Mouse (Mus musculus): ENCODE data around the gene Tdrd12. TPM values are rescaled to one million over a fixed set of nuclear protein-coding genes. Genes with fewer than 3 reads are reported as not detected.

Tdrd12 gene
- total and polyA plus RNA-seq, 2 experiments from 2014 or later: 0.30 to 0.52 TPM

- H3K36me3 ChIP-seq (ENCODE audit: insufficient read depth): no peaks in the 10 kb centered on the region
- H3K9ac ChIP-seq: no peak within 1 kb of the TSS
- no peak within 1 kb of the TSS for H3K4me3 ChIP-seq (ENCODE audit: low read depth, low read length)
- no peaks in the 10 kb centered on the region for H3K27me3 ChIP-seq (ENCODE audit: insufficient read depth, low read length)
- 30% methylated on average over 15 of the region's 15 CpGs for WGBS
- H3K4me1 ChIP-seq (ENCODE audit: insufficient read depth): no peaks in the 10 kb centered on the region
- no peak for TF ChIP-seq CTCF (IDR thresholded peaks at IDR 0.05; ENCODE audit: low read depth)
- H3K27ac ChIP-seq (ENCODE audit: low read depth, low read length): no peak within 1 kb of the TSS
- DNase-seq (no peak), ATAC-seq (no peak)
- H3K9me3 ChIP-seq (ENCODE audit: low read length): no peaks in the 10 kb centered on the region
- H3K4me2 ChIP-seq (ENCODE audit: low read depth): no peak within 1 kb of the TSS
Measured at GRCm38 (mm10) chr7:35447996-35448846, 89.3 kb downstream of the Tdrd12 start, which contains the start of gene Slc7a9. Gene Slc7a9 (plus strand): TSS chr7:35448796.

DNA sequence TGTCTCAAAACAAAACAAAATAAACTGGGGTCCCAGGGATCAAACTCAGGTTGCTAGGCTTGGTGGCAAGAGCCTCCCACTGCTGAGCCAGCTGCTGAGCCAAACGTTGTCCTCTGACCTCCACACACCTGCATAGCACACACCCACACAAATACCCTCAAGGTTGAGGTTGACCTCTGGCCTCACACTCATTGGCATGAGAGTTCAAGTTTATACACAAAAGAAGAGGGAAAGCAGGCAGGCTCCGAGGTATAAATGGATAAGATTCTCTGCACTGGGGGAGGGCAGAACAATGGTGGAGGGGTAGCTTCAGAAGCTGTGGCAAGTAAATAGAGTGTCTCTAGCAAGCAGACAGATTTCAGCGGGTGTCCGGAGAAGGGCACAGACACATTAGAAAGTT is 90.0 kb downstream of the Tdrd12 start:
- H3K27me3 ChIP-seq (ENCODE audit: insufficient read depth, low read length): no peaks in the 10 kb centered on the region
- H3K9me3 ChIP-seq (ENCODE audit: low read length): no peaks in the 10 kb centered on the region
- no peaks in the 10 kb centered on the region for H3K4me1 ChIP-seq (ENCODE audit: insufficient read depth)
- no peak for DNase-seq
- no peak overlapping the region for H3K9ac ChIP-seq
- H3K27ac ChIP-seq (ENCODE audit: low read depth, low read length): no peak overlapping the region
- no peak for ATAC-seq
- WGBS: 38% methylated on average over 4 of the region's 4 CpGs
- no peaks in the 10 kb centered on the region for H3K36me3 ChIP-seq (ENCODE audit: insufficient read depth)
- H3K4me3 ChIP-seq (ENCODE audit: low read depth, low read length): no peak overlapping the region
- H3K4me2 ChIP-seq (ENCODE audit: low read depth): no peak overlapping the region
- TF ChIP-seq CTCF (IDR thresholded peaks at IDR 0.05; ENCODE audit: low read depth): no peak

DNA sequence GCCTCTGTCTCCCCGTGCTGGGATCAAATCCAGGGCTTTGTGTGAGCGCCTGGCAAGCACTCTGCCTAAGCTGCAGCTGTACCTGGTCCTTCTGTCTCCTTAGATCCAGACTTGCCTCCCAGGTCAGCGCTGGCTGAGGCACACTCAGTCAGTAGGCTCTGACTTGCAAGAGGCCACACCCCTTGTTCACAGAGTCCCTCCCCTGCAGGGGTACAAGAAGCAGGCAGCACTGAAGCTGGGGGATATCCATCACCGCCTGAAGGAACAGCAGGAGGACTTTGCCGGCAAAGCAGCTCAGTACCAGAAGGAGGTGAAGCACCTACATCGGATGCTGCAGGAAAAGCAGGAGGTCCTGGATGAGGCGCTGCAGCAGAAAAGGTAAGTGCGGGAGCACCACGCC is 102.3 kb downstream of the Tdrd12 start:
- Histone ChIP-seq H3K9me3 (ENCODE audit: low read length) (no peaks in the 10 kb centered on the region), H3K27ac (ENCODE audit: low read depth, low read length) (no peak overlapping the region), H3K4me3 (ENCODE audit: low read depth, low read length) (no peak overlapping the region), H3K27me3 (ENCODE audit: insufficient read depth, low read length) (no peaks in the 10 kb centered on the region), H3K4me1 (ENCODE audit: insufficient read depth) (no peaks in the 10 kb centered on the region), H3K4me2 (ENCODE audit: low read depth) (no peak overlapping the region), H3K9ac (no peak overlapping the region), H3K36me3 (ENCODE audit: insufficient read depth) (peaks cover 73% of the 10 kb centered on the region)
- ATAC-seq (no peak), DNase-seq (no peak)
- no peak for TF ChIP-seq CTCF (IDR thresholded peaks at IDR 0.05; ENCODE audit: low read depth)
- WGBS: 72% methylated on average over 9 of the region's 9 CpGs

DNA sequence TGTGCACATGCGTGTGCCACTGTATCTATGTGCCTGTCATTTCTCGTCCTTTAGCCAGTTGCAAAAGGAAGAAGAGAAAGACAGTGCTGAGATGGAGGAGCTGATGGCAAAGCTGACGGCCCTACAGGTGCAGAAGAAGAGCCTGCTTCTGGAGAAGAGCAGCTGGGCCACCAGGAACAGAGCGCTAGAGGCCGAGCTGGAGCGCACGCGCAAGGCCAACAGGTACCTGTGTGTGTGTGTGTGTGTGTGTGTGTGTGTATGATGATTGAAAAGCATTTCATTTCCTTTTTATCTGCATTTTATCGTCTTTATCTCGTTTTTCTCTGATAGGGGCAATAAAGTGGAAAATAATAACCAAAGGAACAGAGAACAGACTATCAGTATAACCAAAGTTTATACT is 109.4 kb downstream of the Tdrd12 start:
- TF ChIP-seq CTCF (IDR thresholded peaks at IDR 0.05; ENCODE audit: low read depth): no peak
- no peaks in the 10 kb centered on the region for H3K4me1 ChIP-seq (ENCODE audit: insufficient read depth)
- H3K27me3 ChIP-seq (ENCODE audit: insufficient read depth, low read length): no peaks in the 10 kb centered on the region
- no peak overlapping the region for H3K9ac ChIP-seq
- no peak overlapping the region for H3K4me2 ChIP-seq (ENCODE audit: low read depth)
- H3K27ac ChIP-seq (ENCODE audit: low read depth, low read length): no peak overlapping the region
- no peak overlapping the region for H3K4me3 ChIP-seq (ENCODE audit: low read depth, low read length)
- H3K9me3 ChIP-seq (ENCODE audit: low read length): no peaks in the 10 kb centered on the region
- peaks cover 60% of the 10 kb centered on the region for H3K36me3 ChIP-seq (ENCODE audit: insufficient read depth)
- 94% methylated on average over 10 of the region's 10 CpGs for WGBS
- ATAC-seq (no peak), DNase-seq (no peak)

DNA sequence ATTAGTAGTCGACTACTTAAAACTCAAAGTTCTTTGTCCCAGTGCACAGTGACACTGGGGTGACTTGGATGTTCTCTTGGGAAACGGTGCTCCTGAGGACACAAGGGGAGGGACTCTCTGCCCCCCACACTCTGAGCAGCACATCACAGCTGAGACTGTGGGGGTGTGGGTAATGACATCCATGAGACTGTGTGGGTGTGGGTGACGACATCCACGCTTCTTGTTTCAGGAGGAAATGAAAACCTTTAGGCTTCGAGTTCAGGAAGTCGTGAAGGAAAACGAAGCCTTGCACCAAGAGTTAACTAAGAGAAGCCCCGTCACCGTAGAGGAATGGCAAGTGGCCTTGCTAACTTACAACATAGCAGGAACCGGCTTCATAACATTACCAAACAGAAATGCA is 114.5 kb downstream of the Tdrd12 start:
- Histone ChIP-seq H3K4me3 (ENCODE audit: low read depth, low read length) (no peak overlapping the region), H3K9me3 (ENCODE audit: low read length) (no peaks in the 10 kb centered on the region), H3K27me3 (ENCODE audit: insufficient read depth, low read length) (no peaks in the 10 kb centered on the region), H3K9ac (no peak overlapping the region), H3K36me3 (ENCODE audit: insufficient read depth) (peaks cover 59% of the 10 kb centered on the region), H3K4me1 (ENCODE audit: insufficient read depth) (no peaks in the 10 kb centered on the region), H3K4me2 (ENCODE audit: low read depth) (no peak overlapping the region), H3K27ac (ENCODE audit: low read depth, low read length) (no peak overlapping the region)
- WGBS: 89% methylated on average over 10 of the region's 10 CpGs
- DNase-seq: no peak
- TF ChIP-seq CTCF (IDR thresholded peaks at IDR 0.05; ENCODE audit: low read depth): no peak
- no peak for ATAC-seq

Other genes with a start within 250 kb of the Tdrd12 start
- gene Gpatch1, start 219.3 kb downstream of the Tdrd12 start, total RNA-seq (2014; rRNA removed): 14.6 and 15.3 TPM in 2 replicates
- gene Gpatch1, start 219.3 kb downstream of the Tdrd12 start, polyA plus RNA-seq (2015; fragmentation: Nextera tagmentation; extraction: Ambion mirVana): 16.2 and 21.9 TPM in 2 replicates
- 2.0 and 3.3 TPM in 2 replicates for gene Rhpn2, start 203.6 kb downstream of the Tdrd12 start, total RNA-seq (2014; rRNA removed)
- gene Rhpn2, start 203.6 kb downstream of the Tdrd12 start, polyA plus RNA-seq (2015; fragmentation: Nextera tagmentation; extraction: Ambion mirVana): 0.99 and 1.6 TPM in 2 replicates
- gene Faap24, start 140.9 kb downstream of the Tdrd12 start, total RNA-seq (2014; rRNA removed): 8.8 and 9.8 TPM in 2 replicates
- gene Faap24, start 140.9 kb downstream of the Tdrd12 start, polyA plus RNA-seq (2015; fragmentation: Nextera tagmentation; extraction: Ambion mirVana): 12.9 and 14.7 TPM in 2 replicates
- gene Cep89, start 140.7 kb downstream of the Tdrd12 start, total RNA-seq (2014; rRNA removed): 11.9 and 12.1 TPM in 2 replicates
- 22.2 and 28.2 TPM in 2 replicates for gene Cep89, start 140.7 kb downstream of the Tdrd12 start, polyA plus RNA-seq (2015; fragmentation: Nextera tagmentation; extraction: Ambion mirVana)
- not detected in 2 replicates for gene Slc7a9, start 88.9 kb downstream of the Tdrd12 start, total RNA-seq (2014; rRNA removed)
- 0.11 TPM in 1 of 2 replicates, not detected in the other for gene Slc7a9, start 88.9 kb downstream of the Tdrd12 start, polyA plus RNA-seq (2015; fragmentation: Nextera tagmentation; extraction: Ambion mirVana)
- gene Nudt19, start 18.6 kb upstream of the Tdrd12 start, total RNA-seq (2014; rRNA removed): 62.5 and 109 TPM in 2 replicates
- 148 and 172 TPM in 2 replicates for gene Nudt19, start 18.6 kb upstream of the Tdrd12 start, polyA plus RNA-seq (2015; fragmentation: Nextera tagmentation; extraction: Ambion mirVana)
- 0.38 and 0.69 TPM in 2 replicates for gene Rgs9bp, start 47.8 kb upstream of the Tdrd12 start, total RNA-seq (2014; rRNA removed)
- gene Rgs9bp, start 47.8 kb upstream of the Tdrd12 start, polyA plus RNA-seq (2015; fragmentation: Nextera tagmentation; extraction: Ambion mirVana): 0.07 and 0.09 TPM in 2 replicates
- gene Ankrd27, start 48.5 kb upstream of the Tdrd12 start, total RNA-seq (2014; rRNA removed): 23.6 and 25.5 TPM in 2 replicates
- gene Ankrd27, start 48.5 kb upstream of the Tdrd12 start, polyA plus RNA-seq (2015; fragmentation: Nextera tagmentation; extraction: Ambion mirVana): 12.9 and 13.9 TPM in 2 replicates
- 91.6 and 154 TPM in 2 replicates for gene Pdcd5, start 109.8 kb upstream of the Tdrd12 start, total RNA-seq (2014; rRNA removed)
- 228 and 295 TPM in 2 replicates for gene Pdcd5, start 109.8 kb upstream of the Tdrd12 start, polyA plus RNA-seq (2015; fragmentation: Nextera tagmentation; extraction: Ambion mirVana)
- gene Dpy19l3, start 216.7 kb upstream of the Tdrd12 start, total RNA-seq (2014; rRNA removed): 33.4 and 38.8 TPM in 2 replicates
- gene Dpy19l3, start 216.7 kb upstream of the Tdrd12 start, polyA plus RNA-seq (2015; fragmentation: Nextera tagmentation; extraction: Ambion mirVana): 26.1 and 38.8 TPM in 2 replicates

All from forebrain, postnatal 0 days (tissue).